Mouse (Mus musculus) urinary bladder, postnatal 10 days (tissue): ENCODE results near the gene Col6a3.

Experiments used
- DNase-seq: peaks from one replicate; pipeline ENCODE4 v3.0.0; 2022; ENCODE audit warnings: low spot score

Col6a3 gene

GRCm38 (mm10) chr1:90797276-90797891 lies 46.4 kb downstream of the Col6a3 start:
- DNase-seq, result no peak

- no peak for DNase-seq
Observed at GRCm38 (mm10) chr1:90793368-90793767, 50.4 kb downstream of the Col6a3 start.

- DNase-seq, result no peak
Observed at GRCm38 (mm10) chr1:90790925-90791324, 52.8 kb downstream of the Col6a3 start.

- DNase-seq, result no peak
Observed at GRCm38 (mm10) chr1:90789506-90789905, 54.3 kb downstream of the Col6a3 start.

- no peak for DNase-seq
Observed at GRCm38 (mm10) chr1:90780446-90780845, 63.3 kb downstream of the Col6a3 start.

GRCm38 (mm10) chr1:90779072-90779471 lies 64.7 kb downstream of the Col6a3 start:
- DNase-seq, result no peak

GRCm38 (mm10) chr1:90775477-90776241 lies 68.1 kb downstream of the Col6a3 start:
- DNase-seq, result no peak

- no peak for DNase-seq
Observed at GRCm38 (mm10) chr1:90771172-90771571, 72.6 kb downstream of the Col6a3 start.

- no peak for DNase-seq
Observed at GRCm38 (mm10) chr1:90770027-90770426, 73.7 kb downstream of the Col6a3 start.

GRCm38 (mm10) chr1:90769301-90769700 lies 74.5 kb downstream of the Col6a3 start:
- DNase-seq, result no peak

GRCm38 (mm10) chr1:90758091-90758673 lies 85.6 kb downstream of the Col6a3 start:
- DNase-seq, result no peak

- no peak for DNase-seq
Observed at GRCm38 (mm10) chr1:90753869-90754563, 89.8 kb downstream of the Col6a3 start.

- DNase-seq, result no peak
Observed at GRCm38 (mm10) chr1:90751221-90751620, 92.5 kb downstream of the Col6a3 start.

GRCm38 (mm10) chr1:90750169-90750568 lies 93.6 kb downstream of the Col6a3 start:
- no peak for DNase-seq

- DNase-seq, result no peak
Observed at GRCm38 (mm10) chr1:90748544-90748943, 95.2 kb downstream of the Col6a3 start.

GRCm38 (mm10) chr1:90743941-90744386 lies 99.8 kb downstream of the Col6a3 start:
- DNase-seq, result peak; percentile 28

GRCm38 (mm10) chr1:90743445-90743844 lies 100.3 kb downstream of the Col6a3 start:
- DNase-seq, result no peak

- no peak for DNase-seq
Observed at GRCm38 (mm10) chr1:90742641-90743040, 101.1 kb downstream of the Col6a3 start.

GRCm38 (mm10) chr1:90740216-90741170 lies 103.3 kb downstream of the Col6a3 start:
- no peak for DNase-seq

- no peak for DNase-seq
Observed at GRCm38 (mm10) chr1:90738913-90739312, 104.9 kb downstream of the Col6a3 start.

- no peak for DNase-seq
Observed at GRCm38 (mm10) chr1:90729466-90729865, 114.3 kb downstream of the Col6a3 start.
